Mouse (Mus musculus) embryo, embryonic 11 days (tissue): ENCODE measurements around the gene Mogs.
A peak's percentile ranks its signal among the peaks of the same experiment; 100 is the strongest.

ENCODE experiments used
- DNase-seq: peaks from one replicate; pipeline ENCODE4 v3.0.0-alpha.2; 2015

Mogs gene

GRCm38 (mm10) chr6:83155552-83156238 lies 40.4 kb downstream of the Mogs start:
- peak; percentile 45 for DNase-seq

GRCm38 (mm10) chr6:83156259-83156684 lies 41.0 kb downstream of the Mogs start, which contains the start of the genes Wdr54 and 1700003E16Rik:
Gene Wdr54, minus strand, starts transcription at chr6:83156397.
Gene 1700003E16Rik, plus strand, starts transcription at chr6:83156404.
- peak; percentile 97 for DNase-seq

GRCm38 (mm10) chr6:83159456-83159855 lies 44.2 kb downstream of the Mogs start:
- DNase-seq = peak; percentile 86

GRCm38 (mm10) chr6:83161442-83161841 lies 46.1 kb downstream of the Mogs start:
- DNase-seq = peak; percentile 22

- DNase-seq = peak; percentile 46
Measured at GRCm38 (mm10) chr6:83161921-83162641, 46.8 kb downstream of the Mogs start.

GRCm38 (mm10) chr6:83162701-83163100 lies 47.4 kb downstream of the Mogs start:
- peak; percentile 75 for DNase-seq

- no peak for DNase-seq
Measured at GRCm38 (mm10) chr6:83165026-83165606, 49.8 kb downstream of the Mogs start.

GRCm38 (mm10) chr6:83165607-83166242 lies 50.4 kb downstream of the Mogs start, which contains the start of gene Dctn1:
Gene Dctn1, plus strand, starts transcription at chr6:83165920.
- peak; percentile 97 for DNase-seq

GRCm38 (mm10) chr6:83166243-83166630 lies 50.9 kb downstream of the Mogs start:
- peak; percentile 44 for DNase-seq
